Mouse (Mus musculus) MEL (cell line): Measurements from ENCODE around the gene Tsx. TPM values are rescaled to one million over a fixed set of nuclear protein-coding genes. Genes with fewer than 3 reads are reported as not detected.

ENCODE experiments used
- DNase-seq: peaks from one replicate; pipeline ENCODE4 v3.0.0; 2011; ENCODE audit warnings: low read depth, low spot score
- H3K27ac ChIP-seq: 2 replicates; pipeline ENCODE4 v1.5.1; 2012; ENCODE audit warnings: low read depth, mild to moderate bottlenecking, control low read depth, low read length, moderate library complexity; ENCODE audit not compliant: control insufficient read depth
- H3K27me3 ChIP-seq, 2 experiments: fragments of 150-350 bp in 1 of 2; sonication (generic) in 1 of 2; 2 replicates each; pipeline ENCODE4 v1.6.1; 2012; ENCODE audit warnings: low read length in 2 of 2, mild to moderate bottlenecking in 2 of 2, improper control_type of control experiment in 1 of 2, moderate library complexity in 1 of 2; ENCODE audit not compliant: insufficient read depth in 2 of 2, control insufficient read depth in 1 of 2
- H3K36me3 ChIP-seq, 2 experiments: 2 replicates each; pipeline ENCODE4 v1.6.1; 2012 to 2014; ENCODE audit warnings: low read length in 2 of 2, improper control_type of control experiment in 1 of 2, inconsistent platforms in 1 of 2, mild to moderate bottlenecking in 1 of 2; ENCODE audit not compliant: insufficient read depth in 2 of 2, control insufficient read depth in 1 of 2
- H3K4me1 ChIP-seq, 2 experiments: fragments of 150-350 bp in 1 of 2; sonication (generic) in 1 of 2; 2 replicates each; pipeline ENCODE4 v1.6.1; 2012; ENCODE audit warnings: low read length in 2 of 2, improper control_type of control experiment in 1 of 2, mild to moderate bottlenecking in 1 of 2; ENCODE audit not compliant: insufficient read depth in 2 of 2, control insufficient read depth in 1 of 2
- H3K4me3 ChIP-seq, 2 experiments: fragments of 150-350 bp in 1 of 2; sonication (generic) in 1 of 2; 2 replicates each; pipeline ENCODE4 v1.5.1; 2012; ENCODE audit warnings: low read depth in 2 of 2, low read length in 2 of 2, mild to moderate bottlenecking in 2 of 2, moderate library complexity in 2 of 2, control low read depth in 1 of 2, improper control_type of control experiment in 1 of 2; ENCODE audit not compliant: control insufficient read depth in 1 of 2, insufficient read depth in 1 of 2
- H3K79me2 ChIP-seq: 2 replicates; pipeline ENCODE4 v1.6.1; 2012; ENCODE audit warnings: mild to moderate bottlenecking, low read length, moderate library complexity; ENCODE audit not compliant: control insufficient read depth, poor library complexity, insufficient read depth
- H3K9ac ChIP-seq: 2 replicates; pipeline ENCODE4 v1.6.1; 2012; ENCODE audit warnings: low read depth, mild to moderate bottlenecking, control low read depth, low read length, moderate library complexity; ENCODE audit not compliant: control insufficient read depth, poor library complexity, severe bottlenecking
- H3K9me3 ChIP-seq: fragments of 150-350 bp; sonication (generic); replicated peaks from 2 replicates; pipeline ENCODE4 v1.6.1; 2012; ENCODE audit warnings: mild to moderate bottlenecking, low read length, improper control_type of control experiment, moderate library complexity; ENCODE audit not compliant: insufficient read depth
- CTCF ChIP-seq, 3 experiments: IDR thresholded peaks in 2 of 3; conservative IDR thresholded peaks in 1 of 3; 2 replicates each; pipeline ENCODE4 v1.5.1; 2011 to 2012; ENCODE audit warnings: low read length in 3 of 3, low read depth in 2 of 3, mild to moderate bottlenecking in 2 of 3, improper control_type of control experiment in 1 of 3, inconsistent platforms in 1 of 3, mixed read lengths in 1 of 3, moderate library complexity in 1 of 3; ENCODE audit not compliant: control insufficient read depth in 1 of 3, insufficient read depth in 1 of 3, poor library complexity in 1 of 3, severe bottlenecking in 1 of 3
- ELF1 ChIP-seq: IDR thresholded peaks from 2 replicates; pipeline ENCODE4 v1.6.1; 2014; ENCODE audit warnings: low read depth, mild to moderate bottlenecking, inconsistent platforms, low read length, improper control_type of control experiment, moderate library complexity
- GATA1 ChIP-seq: IDR thresholded peaks from 2 replicates; pipeline ENCODE4 v1.6.1; 2011; ENCODE audit warnings: low read depth, low read length, improper control_type of control experiment
- JUND ChIP-seq: IDR thresholded peaks from 2 replicates; pipeline ENCODE4 v1.6.1; 2011; ENCODE audit warnings: low read depth, mild to moderate bottlenecking, improper control_type of control experiment, low read length
- KAT2A ChIP-seq: conservative IDR thresholded peaks from 2 replicates; pipeline ENCODE4 v1.6.1; 2012; ENCODE audit warnings: low read depth, low read length, improper control_type of control experiment, inconsistent platforms
- MAFK ChIP-seq: IDR thresholded peaks from 2 replicates; pipeline ENCODE4 v1.6.1; 2011; ENCODE audit warnings: low read depth, mild to moderate bottlenecking, low read length, improper control_type of control experiment, borderline replicate concordance
- MAZ ChIP-seq: IDR thresholded peaks from 2 replicates; pipeline ENCODE4 v1.6.1; 2012; ENCODE audit warnings: low read depth, mild to moderate bottlenecking, inconsistent platforms, low read length, improper control_type of control experiment
- NELFE ChIP-seq: IDR thresholded peaks from 2 replicates; pipeline ENCODE4 v1.6.1; 2011; ENCODE audit warnings: low read depth, low read length, improper control_type of control experiment
- POLR2AphosphoS2 ChIP-seq: IDR thresholded peaks from 2 replicates; pipeline ENCODE4 v1.6.1; 2011; ENCODE audit warnings: low read length, improper control_type of control experiment
- POLR2AphosphoS5 ChIP-seq: IDR thresholded peaks from 2 replicates; pipeline ENCODE4 v1.6.1; 2012; ENCODE audit warnings: low read depth, borderline replicate concordance, mild to moderate bottlenecking, inconsistent platforms, low read length, moderate library complexity, mixed read lengths
- RAD21 ChIP-seq: IDR thresholded peaks from 2 replicates; pipeline ENCODE4 v1.6.1; 2011; ENCODE audit warnings: mild to moderate bottlenecking, low read depth, low read length, improper control_type of control experiment
- RCOR1 ChIP-seq: IDR thresholded peaks from 2 replicates; pipeline ENCODE4 v1.6.1; 2012; ENCODE audit warnings: low read depth, mild to moderate bottlenecking, inconsistent platforms, low read length, improper control_type of control experiment
- SMC3 ChIP-seq: IDR thresholded peaks from 2 replicates; pipeline ENCODE4 v1.6.1; 2011; ENCODE audit warnings: low read depth, low read length, improper control_type of control experiment
- TBP ChIP-seq: IDR thresholded peaks from 2 replicates; pipeline ENCODE4 v1.8.0; 2011; ENCODE audit warnings: low read depth, low read length, improper control_type of control experiment
- UBTF ChIP-seq: IDR thresholded peaks from 2 replicates; pipeline ENCODE4 v1.6.1; 2012; ENCODE audit warnings: low read depth, mild to moderate bottlenecking, inconsistent platforms, low read length, improper control_type of control experiment, moderate library complexity, borderline replicate concordance; ENCODE audit not compliant: insufficient read depth
- USF1 ChIP-seq: IDR thresholded peaks from 2 replicates; pipeline ENCODE4 v1.6.1; 2014; ENCODE audit warnings: low read depth, mild to moderate bottlenecking, inconsistent platforms, low read length, improper control_type of control experiment, moderate library complexity
- ZMIZ1 ChIP-seq: IDR thresholded peaks from 2 replicates; pipeline ENCODE4 v1.6.1; 2012; ENCODE audit warnings: low read depth, mild to moderate bottlenecking, inconsistent platforms, low read length, improper control_type of control experiment, moderate library complexity
- ZNF384 ChIP-seq: IDR thresholded peaks from 2 replicates; pipeline ENCODE4 v1.6.1; 2012; ENCODE audit warnings: low read depth, mild to moderate bottlenecking, inconsistent platforms, low read length, improper control_type of control experiment
- polyA plus RNA-seq, 2 experiments: library from polyadenylated mRNA; stranded (reverse) in 1 of 2; unstranded in 1 of 2; fragments of >175 nt in 1 of 2; fragments of >200 nt in 1 of 2; gene quantifications; 2 replicates each; pipeline versions ENCODE4 v1.2.1 to v1.2.4; 2012; ENCODE audit warnings: low replicate concordance in 2 of 2, low read depth in 1 of 2; ENCODE audit not compliant: insufficient read length in 2 of 2, insufficient read depth in 1 of 2, missing spikeins in 1 of 2
- total RNA-seq: library from RNA; depleted of rRNA; stranded (reverse); fragments of 300-350 nt; gene quantifications from 2 replicates; pipeline ENCODE4 v1.2.3, GENCODE M21; 2012

Tsx gene
- total and polyA plus RNA-seq, 3 experiments, result not detected

DNA sequence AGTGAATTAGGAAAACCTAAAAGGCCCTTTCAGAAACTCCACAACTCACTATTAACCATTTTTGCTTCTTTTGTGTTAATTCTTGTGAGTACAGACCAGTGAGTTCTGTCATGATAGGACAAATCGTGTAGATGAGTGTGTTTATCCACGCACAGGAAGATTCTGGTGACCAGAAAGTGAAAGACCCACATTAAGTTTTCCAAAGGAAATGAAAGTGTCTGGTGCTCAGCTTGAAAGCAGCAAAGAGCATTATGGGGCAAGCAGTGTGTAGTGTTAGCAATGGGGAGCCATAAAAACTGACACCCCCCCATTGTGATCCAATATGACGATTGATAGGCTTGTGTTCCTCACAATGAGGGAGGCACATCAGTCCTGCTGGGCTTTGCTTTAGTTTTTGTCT, 45.6 kb upstream of the Tsx start:
- Histone ChIP-seq H3K79me2 (no peaks in the 10 kb centered on the region), H3K4me3 (no peak overlapping the region), H3K36me3 (no peaks in the 10 kb centered on the region)
- TF ChIP-seq JUND, result no peak
- TF ChIP-seq USF1, result no peak
- TF ChIP-seq NELFE, result no peak
- TF ChIP-seq RAD21, result no peak
- no peak for TF ChIP-seq UBTF
- no peak for TF ChIP-seq KAT2A
- TF ChIP-seq, all 39 proteins: peak for 0
- Histone ChIP-seq H3K27me3 (no peaks in the 10 kb centered on the region; a peak in 1 of 4 replicates), H3K4me1 (no peaks in the 10 kb centered on the region), H3K9me3 (no peaks in the 10 kb centered on the region), H3K27ac (no peak overlapping the region), H3K9ac (no peak overlapping the region)
- DNase-seq, result no peak

DNA sequence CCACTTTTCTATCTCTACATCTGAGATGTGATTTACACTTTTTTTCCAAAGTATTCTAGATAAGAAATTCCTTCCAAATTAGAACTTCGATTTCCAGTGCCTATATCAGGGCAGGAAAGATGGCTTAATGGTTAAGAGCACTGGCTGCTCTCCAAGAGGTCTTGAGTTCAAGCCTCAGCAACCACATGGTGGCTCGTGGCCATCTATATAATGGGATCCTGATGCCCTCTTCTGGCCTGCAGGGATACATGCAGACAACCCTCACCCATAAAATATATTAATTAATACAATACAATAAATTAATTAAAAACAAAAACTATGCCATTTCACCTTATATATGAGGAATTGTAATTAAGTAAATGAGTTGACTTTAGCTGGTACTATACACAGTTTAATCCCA, 43.0 kb upstream of the Tsx start:
- Histone ChIP-seq H3K9me3 (no peaks in the 10 kb centered on the region), H3K79me2 (no peaks in the 10 kb centered on the region), H3K36me3 (no peaks in the 10 kb centered on the region), H3K27ac (no peak overlapping the region), H3K4me3 (no peak overlapping the region), H3K4me1 (no peaks in the 10 kb centered on the region), H3K27me3 (no peaks in the 10 kb centered on the region; a peak in 1 of 4 replicates), H3K9ac (no peak overlapping the region)
- DNase-seq, result peak; percentile 21
- TF ChIP-seq GATA1 (no peak), SMC3 (0 out of 2 replicates have a peak, but pooled peaks have one; percentile 15), CTCF (IDR thresholded peaks at IDR 0.05 in 2 of 3, conservative IDR thresholded peaks at IDR 0.05 in 1 of 3; ENCODE audit: control insufficient read depth in 1 of 3, insufficient read depth in 1 of 3, low read depth in 2 of 3, low read length in 3 of 3, poor library complexity in 1 of 3, severe bottlenecking in 1 of 3) (peak in 2 of 3 experiments; percentile 24 to 29; a peak in 4 of 6 replicates), MAZ (no peak), MAFK (no peak)

DNA sequence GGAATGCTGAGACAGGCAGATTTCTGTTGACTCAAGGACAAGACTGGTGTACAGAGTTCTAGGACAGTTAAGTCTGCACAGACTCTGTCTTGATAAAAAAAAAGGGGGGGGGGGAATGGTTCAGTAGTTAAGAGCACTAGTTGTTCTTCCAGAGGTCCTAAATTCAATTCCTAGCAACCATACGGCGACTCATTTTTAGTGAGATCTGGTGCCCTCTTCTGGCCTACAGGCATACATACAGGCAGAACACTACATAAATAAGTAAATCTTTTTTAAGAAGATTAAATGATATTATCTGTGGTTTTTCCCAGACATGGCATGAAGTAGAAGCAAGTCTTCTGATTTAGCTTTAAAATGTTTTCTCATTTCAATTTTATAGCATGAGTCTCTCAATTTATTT, 42.6 kb upstream of the Tsx start:
- H3K27me3 ChIP-seq, result no peaks in the 10 kb centered on the region
- H3K79me2 ChIP-seq, result no peaks in the 10 kb centered on the region
- no peak overlapping the region for H3K27ac ChIP-seq
- DNase-seq, result peak; percentile 40
- H3K36me3 ChIP-seq, result no peaks in the 10 kb centered on the region
- no peak overlapping the region for H3K4me3 ChIP-seq
- no peak overlapping the region for H3K9ac ChIP-seq
- H3K9me3 ChIP-seq, result no peaks in the 10 kb centered on the region
- H3K4me1 ChIP-seq, result no peaks in the 10 kb centered on the region
- TF ChIP-seq SMC3 (0 out of 2 replicates have a peak, but pooled peaks have one; percentile 19), RAD21 (peak; percentile 7), ELF1 (no peak), USF1 (no peak), ZNF384 (no peak), CTCF (IDR thresholded peaks at IDR 0.05 in 2 of 3, conservative IDR thresholded peaks at IDR 0.05 in 1 of 3; ENCODE audit: control insufficient read depth in 1 of 3, insufficient read depth in 1 of 3, low read depth in 2 of 3, low read length in 3 of 3, poor library complexity in 1 of 3, severe bottlenecking in 1 of 3) (peak in 2 of 3 experiments; percentile 13 to 34; a peak in 4 of 6 replicates), UBTF (no peak), ZMIZ1 (no peak), POLR2AphosphoS2 (no peak), TBP (no peak), MAZ (no peak), POLR2AphosphoS5 (no peak), RCOR1 (no peak)
